Mouse (Mus musculus): ENCODE results near the gene Grik3.

DNA sequence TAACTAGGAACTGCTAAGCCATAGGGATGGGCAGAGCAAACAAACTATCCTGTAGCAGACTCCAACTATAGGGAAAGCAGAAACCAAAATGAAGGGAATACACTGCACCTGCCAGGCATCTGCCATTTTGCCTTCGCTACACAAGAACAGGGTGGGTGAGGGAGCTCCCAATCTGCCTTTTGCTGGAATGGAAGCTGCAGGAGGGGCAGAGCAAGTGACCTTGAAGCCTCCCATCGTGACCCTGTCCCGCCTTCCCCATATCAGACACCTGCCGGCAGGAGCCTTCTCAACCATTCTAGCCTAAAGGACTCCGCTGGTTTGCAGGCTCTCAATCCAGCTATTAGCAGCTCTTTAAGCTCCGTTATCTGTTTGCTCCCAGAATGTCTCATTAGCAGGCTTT, 38.7 kb upstream of the Grik3 start:
- TF ChIP-seq CHD1 (IDR thresholded peaks at IDR 0.05; ENCODE audit: low read depth, low read length) (no peak), ETS1 (conservative IDR thresholded peaks at IDR 0.05; ENCODE audit: low read depth, low read length) (no peak), POLR2A (IDR thresholded peaks at IDR 0.05; ENCODE audit: low read depth, low read length) (no peak), CTCF (conservative IDR thresholded peaks at IDR 0.05 in 1 of 2, IDR thresholded peaks at IDR 0.05 in 1 of 2; ENCODE audit: low read depth in 2 of 2, low read length in 2 of 2) (no peak), E2F4 (IDR thresholded peaks at IDR 0.05; ENCODE audit: insufficient replicate concordance, low read depth, low read length) (no peak)

All from CH12.LX (cell line).